22 mouse cellular contexts compared by ENCODE assay signal in the genomic region with DNA sequence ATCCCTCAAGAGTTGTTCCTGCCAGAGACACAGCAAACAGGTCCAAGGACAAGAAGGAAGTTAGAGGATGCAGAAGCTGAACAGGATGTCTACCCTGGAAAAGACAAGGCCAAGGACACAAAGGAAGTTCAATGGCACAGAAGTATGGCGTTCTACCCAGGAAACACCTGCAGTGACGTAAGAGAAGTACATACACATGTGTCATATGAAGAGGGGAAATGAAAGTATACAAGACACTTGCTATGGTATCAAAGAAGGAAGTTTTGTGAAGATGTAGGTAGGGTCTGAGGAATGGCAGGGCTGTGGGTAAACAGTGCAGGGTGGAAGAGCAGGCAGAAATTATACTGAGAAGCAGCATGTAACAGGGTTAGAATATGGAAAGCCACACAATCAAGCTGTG.
DNase-seq lines count a peak whose midpoint lies in the region; ATAC-seq and TF ChIP-seq lines count a peak whose summit lies in the region.
"Had no signal": no experiment of that assay in that cellular context is flagged by ENCODE, and none has a peak within 500 bp of the region (broad histone marks: within the 10 kb centered on the region; RNA-seq: fewer than 3 reads in every experiment).

No protein-coding gene starts in this region.

- H3K4me1 ChIP-seq in lung, adult 2 months (ENCODE audit: control insufficient read depth, insufficient read depth, low read length), result no peaks in the 10 kb centered on the region; the same call in 1 of the 2 replicates
- H3K4me1 ChIP-seq: forebrain, embryonic 13.5 days; heart, embryonic 12.5 days; kidney, embryonic 15.5 days; limb, embryonic 13.5 days; liver, embryonic 13.5 days; neural tube, embryonic 13.5 days had no signal

- peak; percentile 94 for ATAC-seq in megakaryocyte progenitor cell, adult 5-6 weeks (replicated peaks; ENCODE audit: poor library complexity)
- ATAC-seq in inflammation-experienced regulatory T-cells, adult 6 months, result no peak
- ATAC-seq: activated CD4-positive, CD25-positive, alpha-beta regulatory T cell, adult 4 months; forebrain, embryonic 13.5 days had no signal

- DNase-seq in lung, postnatal 25 days (ENCODE audit: low spot score), result peak; percentile 14
- DNase-seq in lung, adult 2 months, result no peak
- peak; percentile 9 for DNase-seq in thymus, postnatal 14 days
- no peak for DNase-seq in thymus, postnatal 36 days
- DNase-seq in cerebellum, adult 11-12 months, result no peak
- DNase-seq: adrenal gland, postnatal 10 days; cerebellum, adult 2 months; cerebellum, postnatal 25 days; gastrocnemius, postnatal 10 days; heart, postnatal 10 days; kidney, adult 11 months; kidney, postnatal 36 days; liver, embryonic 13.5 days; midbrain, embryonic 14.5 days had no signal

- WGBS in lung, adult 2 months, result 74% methylated on average over 2 of the region's 2 CpGs

- TF ChIP-seq CTCF in lung, adult 2 months (IDR thresholded peaks at IDR 0.05; ENCODE audit: insufficient read depth, low read length), result no peak

- TF ChIP-seq POLR2A in lung, adult 2 months (IDR thresholded peaks at IDR 0.05; ENCODE audit: borderline replicate concordance, extremely low read depth, low read depth, low read length), result no peak

- no peak overlapping the region for H3K4me3 ChIP-seq in lung, adult 2 months (replicated peaks; ENCODE audit: extremely low read depth, low read depth, low read length)
- H3K4me3 ChIP-seq: forebrain, embryonic 13.5 days; heart, embryonic 12.5 days; kidney, embryonic 15.5 days; limb, embryonic 13.5 days; liver, embryonic 13.5 days; neural tube, embryonic 13.5 days had no signal

Comparison
In these comparisons a context has a peak if more than half of its experiments do, and no peak if none do; other contexts are left out.
1. DNase-seq: peak in lung, postnatal 25 days (single experiment) and thymus, postnatal 14 days (single experiment); none in lung, adult 2 months (single experiment), thymus, postnatal 36 days (0 of 2) and cerebellum, adult 11-12 months (single experiment).